Mouse (Mus musculus): Measurements from ENCODE around the gene Tead1. TPM values are rescaled to one million over a fixed set of nuclear protein-coding genes. Genes with fewer than 3 reads are reported as not detected.

The Tead1 gene
- polyA plus RNA-seq, 1 experiment from 2014 or later: 2.1 TPM

GRCm38 (mm10) chr7:112717676-112718075 is 38.6 kb downstream of the Tead1 start:
- no peak overlapping the region for H3K4me2 ChIP-seq (ENCODE audit: low read depth, low read length)
- no peaks in the 10 kb centered on the region for H3K27me3 ChIP-seq (ENCODE audit: insufficient read depth, low read length)
- H3K9me3 ChIP-seq (ENCODE audit: low read length): no peaks in the 10 kb centered on the region
- peak; percentile 55 for ATAC-seq
- TF ChIP-seq EP300 (IDR thresholded peaks at IDR 0.05; ENCODE audit: low read depth) (peak; percentile 61), CTCF (IDR thresholded peaks at IDR 0.05; ENCODE audit: low read depth) (no peak)
- no peak overlapping the region for H3K9ac ChIP-seq (replicated peaks)
- no peak overlapping the region for H3K4me3 ChIP-seq (ENCODE audit: low read depth, low read length)
- WGBS (ENCODE audit: insufficient replicate concordance): 31% methylated on average over 2 of the region's 2 CpGs
- no peak overlapping the region for H3K27ac ChIP-seq (ENCODE audit: low read depth)
- H3K4me1 ChIP-seq (ENCODE audit: insufficient read depth): peaks cover 17% of the 10 kb centered on the region
- no peak for DNase-seq
- H3K36me3 ChIP-seq (replicated peaks; ENCODE audit: insufficient read depth, low read length): no peaks in the 10 kb centered on the region

- H3K4me1 ChIP-seq (ENCODE audit: insufficient read depth): peaks cover 17% of the 10 kb centered on the region
- H3K9ac ChIP-seq (replicated peaks): no peak overlapping the region
- H3K36me3 ChIP-seq (replicated peaks; ENCODE audit: insufficient read depth, low read length): no peaks in the 10 kb centered on the region
- no peaks in the 10 kb centered on the region for H3K27me3 ChIP-seq (ENCODE audit: insufficient read depth, low read length)
- H3K9me3 ChIP-seq (ENCODE audit: low read length): no peaks in the 10 kb centered on the region
- H3K27ac ChIP-seq (ENCODE audit: low read depth): no peak overlapping the region
- ATAC-seq (no peak), DNase-seq (no peak)
- no peak overlapping the region for H3K4me2 ChIP-seq (ENCODE audit: low read depth, low read length)
- no peak for TF ChIP-seq EP300 (IDR thresholded peaks at IDR 0.05; ENCODE audit: low read depth)
- TF ChIP-seq CTCF (IDR thresholded peaks at IDR 0.05; ENCODE audit: low read depth): no peak
- H3K4me3 ChIP-seq (ENCODE audit: low read depth, low read length): no peak overlapping the region
- WGBS (ENCODE audit: insufficient replicate concordance): 21% methylated on average over 11 of the region's 11 CpGs
Observed at GRCm38 (mm10) chr7:112719394-112720142, 40.5 kb downstream of the Tead1 start.

GRCm38 (mm10) chr7:112720143-112720988 is 41.2 kb downstream of the Tead1 start:
- DNase-seq (no peak), ATAC-seq (peak; percentile 62)
- no peaks in the 10 kb centered on the region for H3K9me3 ChIP-seq (ENCODE audit: low read length)
- H3K27ac ChIP-seq (ENCODE audit: low read depth): no peak overlapping the region
- 21% methylated on average over 23 of the region's 23 CpGs for WGBS (ENCODE audit: insufficient replicate concordance)
- H3K9ac ChIP-seq (replicated peaks): no peak overlapping the region
- no peak overlapping the region for H3K4me3 ChIP-seq (ENCODE audit: low read depth, low read length)
- no peaks in the 10 kb centered on the region for H3K36me3 ChIP-seq (replicated peaks; ENCODE audit: insufficient read depth, low read length)
- no peak for TF ChIP-seq EP300 (IDR thresholded peaks at IDR 0.05; ENCODE audit: low read depth)
- no peak for TF ChIP-seq CTCF (IDR thresholded peaks at IDR 0.05; ENCODE audit: low read depth)
- H3K4me1 ChIP-seq (ENCODE audit: insufficient read depth): peaks cover 17% of the 10 kb centered on the region
- no peaks in the 10 kb centered on the region for H3K27me3 ChIP-seq (ENCODE audit: insufficient read depth, low read length)
- H3K4me2 ChIP-seq (ENCODE audit: low read depth, low read length): no peak overlapping the region; the same call in 1 of the 2 replicates

- ATAC-seq (no peak), DNase-seq (no peak)
- Histone ChIP-seq H3K4me3 (ENCODE audit: low read depth, low read length) (no peak overlapping the region), H3K36me3 (replicated peaks; ENCODE audit: insufficient read depth, low read length) (no peaks in the 10 kb centered on the region), H3K27me3 (ENCODE audit: insufficient read depth, low read length) (no peaks in the 10 kb centered on the region), H3K4me2 (ENCODE audit: low read depth, low read length) (no peak overlapping the region), H3K9me3 (ENCODE audit: low read length) (no peaks in the 10 kb centered on the region), H3K4me1 (ENCODE audit: insufficient read depth) (peaks cover 17% of the 10 kb centered on the region), H3K27ac (ENCODE audit: low read depth) (no peak overlapping the region), H3K9ac (replicated peaks) (no peak overlapping the region)
- WGBS (ENCODE audit: insufficient replicate concordance): 32% methylated on average over 4 of the region's 4 CpGs
- TF ChIP-seq EP300 (IDR thresholded peaks at IDR 0.05; ENCODE audit: low read depth) (no peak), CTCF (IDR thresholded peaks at IDR 0.05; ENCODE audit: low read depth) (no peak)
Observed at GRCm38 (mm10) chr7:112720989-112721337, 41.8 kb downstream of the Tead1 start.

GRCm38 (mm10) chr7:112721859-112722258 is 42.7 kb downstream of the Tead1 start:
- DNase-seq (no peak), ATAC-seq (no peak)

GRCm38 (mm10) chr7:112728399-112728798 is 49.3 kb downstream of the Tead1 start:
- Histone ChIP-seq H3K9me3 (ENCODE audit: low read length) (no peaks in the 10 kb centered on the region), H3K4me1 (ENCODE audit: insufficient read depth) (peaks cover 8% of the 10 kb centered on the region), H3K4me2 (ENCODE audit: low read depth, low read length) (no peak overlapping the region), H3K4me3 (ENCODE audit: low read depth, low read length) (no peak overlapping the region), H3K27ac (ENCODE audit: low read depth) (no peak overlapping the region), H3K27me3 (ENCODE audit: insufficient read depth, low read length) (no peaks in the 10 kb centered on the region), H3K36me3 (replicated peaks; ENCODE audit: insufficient read depth, low read length) (no peaks in the 10 kb centered on the region), H3K9ac (replicated peaks) (no peak overlapping the region)
- no peak for DNase-seq
- no peak for TF ChIP-seq CTCF (IDR thresholded peaks at IDR 0.05; ENCODE audit: low read depth)
- no peak for TF ChIP-seq EP300 (IDR thresholded peaks at IDR 0.05; ENCODE audit: low read depth)
- 51% methylated on average over 2 of the region's 2 CpGs for WGBS (ENCODE audit: insufficient replicate concordance)
- ATAC-seq: peak; percentile 54

More at GRCm38 (mm10) chr7:112721859-112722258, 42.7 kb downstream of the Tead1 start:
- no peak overlapping the region for H3K9ac ChIP-seq (replicated peaks)
- no peak overlapping the region for H3K4me2 ChIP-seq (ENCODE audit: low read depth, low read length)
- TF ChIP-seq EP300 (IDR thresholded peaks at IDR 0.05; ENCODE audit: low read depth): no peak
- no peak for TF ChIP-seq CTCF (IDR thresholded peaks at IDR 0.05; ENCODE audit: low read depth)
- no peaks in the 10 kb centered on the region for H3K36me3 ChIP-seq (replicated peaks; ENCODE audit: insufficient read depth, low read length)
- no peaks in the 10 kb centered on the region for H3K9me3 ChIP-seq (ENCODE audit: low read length)
- H3K4me1 ChIP-seq (ENCODE audit: insufficient read depth): peaks cover 12% of the 10 kb centered on the region
- H3K4me3 ChIP-seq (ENCODE audit: low read depth, low read length): no peak overlapping the region
- no peak overlapping the region for H3K27ac ChIP-seq (ENCODE audit: low read depth)
- WGBS (ENCODE audit: insufficient replicate concordance): 60% methylated on average over 4 of the region's 4 CpGs
- H3K27me3 ChIP-seq (ENCODE audit: insufficient read depth, low read length): no peaks in the 10 kb centered on the region

Data from liver, postnatal 0 days (tissue).